In genomic region chr8:117082947-117083559, GRCm38 (mm10) we compare ENCODE assay signal across 20 mouse cellular contexts. TPM values are rescaled to one million over a fixed set of nuclear protein-coding genes. Genes with fewer than 3 reads are reported as not detected.
DNase-seq lines count a peak whose midpoint lies in the region.
"Had no signal": no experiment of that assay in that cellular context is flagged by ENCODE, and none has a peak within 500 bp of the region (broad histone marks: within the 10 kb centered on the region; RNA-seq: fewer than 3 reads in every experiment).

No protein-coding gene starts in this region.

- H3K27ac ChIP-seq in heart, embryonic 10.5 days = 0 out of 2 replicates have a peak overlapping the region, but pooled peaks have one; percentile 7
- H3K27ac ChIP-seq: embryonic facial prominence, embryonic 13.5 days; limb, embryonic 13.5 days; midbrain, embryonic 13.5 days had no signal

- no peak overlapping the region for H3K4me3 ChIP-seq in heart, embryonic 10.5 days
- H3K4me3 ChIP-seq in megakaryocyte, embryonic 14.5 days (replicated peaks) = peak overlapping the region; percentile 84
- H3K4me3 ChIP-seq: embryonic facial prominence, embryonic 13.5 days; limb, embryonic 13.5 days; midbrain, embryonic 13.5 days had no signal

- peaks cover 48% of the 10 kb centered on the region for H3K4me1 ChIP-seq in heart, embryonic 10.5 days
- H3K4me1 ChIP-seq in megakaryocyte, embryonic 14.5 days = peaks cover 91% of the 10 kb centered on the region
- H3K4me1 ChIP-seq: embryonic facial prominence, embryonic 13.5 days; limb, embryonic 13.5 days; midbrain, embryonic 13.5 days had no signal

- WGBS in heart, embryonic 10.5 days = 48% methylated on average over 9 of the region's 9 CpGs

- H3K9me3 ChIP-seq in heart, embryonic 10.5 days = no peaks in the 10 kb centered on the region
- H3K9me3 ChIP-seq in megakaryocyte, embryonic 14.5 days = peaks cover 12% of the 10 kb centered on the region
- H3K9me3 ChIP-seq: embryonic facial prominence, embryonic 13.5 days; limb, embryonic 13.5 days; midbrain, embryonic 13.5 days had no signal

- peaks cover 24% of the 10 kb centered on the region; the same call in 1 of the 2 replicates for H3K27me3 ChIP-seq in heart, embryonic 10.5 days (ENCODE audit: insufficient read depth, poor library complexity, severe bottlenecking)
- H3K27me3 ChIP-seq in megakaryocyte, embryonic 14.5 days (replicated peaks) = peaks cover 31% of the 10 kb centered on the region
- H3K27me3 ChIP-seq: embryonic facial prominence, embryonic 13.5 days; midbrain, embryonic 13.5 days had no signal

- no peak for DNase-seq in heart, embryonic 10.5 days (ENCODE audit: low spot score)
- no peak for DNase-seq in heart, postnatal 4 days
- peak; percentile 91 for DNase-seq in MEL-GATA-1-ER (ENCODE audit: extremely low read depth, low read depth)
- DNase-seq in liver = peak; percentile 64
- no peak for DNase-seq in ovary, postnatal 10 days (ENCODE audit: low spot score)
- no peak for DNase-seq in heart, adult 11 months
- no peak for DNase-seq in thymus, adult 18-20 months
- DNase-seq: cerebellum, adult 18-20 months; kidney, adult 9 months; lung, postnatal 14 days; thymus, adult 2 months had no signal

- H3K36me3 ChIP-seq in heart, embryonic 10.5 days = no peaks in the 10 kb centered on the region
- H3K36me3 ChIP-seq in megakaryocyte, embryonic 14.5 days (replicated peaks; ENCODE audit: low read length) = peaks cover 8% of the 10 kb centered on the region
- H3K36me3 ChIP-seq: embryonic facial prominence, embryonic 13.5 days; limb, embryonic 13.5 days; midbrain, embryonic 13.5 days had no signal

RNA-seq across cellular contexts. Expression of gene Pkd1l2, which starts 0.8 kb away (rescaled TPM):
- 0.03 TPM in 1 of 2 replicates, not detected in the other for polyA plus RNA-seq in heart, embryonic 10.5 days (2016; fragmentation: Nextera tagmentation; extraction: Ambion mirVana)
- under 1 TPM; 0.02 to 0.05 TPM for total RNA-seq in heart, postnatal 4 days (2021)
- polyA plus RNA-seq in megakaryocyte, embryonic 14.5 days (2012; ENCODE audit: insufficient read depth, low replicate concordance) = 0.63 TPM in 1 of 2 replicates, not detected in the other
- polyA plus RNA-seq: forebrain, embryonic 11.5 days; heart, embryonic 16.5 days; limb, embryonic 13.5 days; midbrain, embryonic 13.5 days had no signal

RNA-seq across cellular contexts. Expression of gene Bco1, which starts 12.6 kb away (rescaled TPM):
- 0.14 and 2.8 TPM in 2 replicates for polyA plus RNA-seq in heart, embryonic 10.5 days (2016; fragmentation: Nextera tagmentation; extraction: Ambion mirVana)
- not detected for total RNA-seq in heart, postnatal 4 days (2021)
- polyA plus RNA-seq in megakaryocyte, embryonic 14.5 days (2012; ENCODE audit: insufficient read depth, low replicate concordance) = 0.30 TPM in 1 of 2 replicates, not detected in the other
- total RNA-seq: layer of hippocampus, adult 18-20 months; left cerebral cortex, adult 18-20 months had no signal
- polyA plus RNA-seq: cortical plate, adult 2 months; forebrain, embryonic 11.5 days; heart, embryonic 16.5 days had no signal

Comparison
In these comparisons a context has a peak if more than half of its experiments do, and no peak if none do; other contexts are left out.
1. DNase-seq: peak in MEL-GATA-1-ER (single experiment) and liver (single experiment); none in heart, embryonic 10.5 days (single experiment), heart, postnatal 4 days (single experiment), ovary, postnatal 10 days (single experiment), heart, adult 11 months (single experiment) and thymus, adult 18-20 months (0 of 2).